Mouse (Mus musculus) cortical plate, adult 2 months (tissue): ENCODE data around the gene Cpne4.

Source experiments
- CTCF ChIP-seq: fragments of 200-500 bp; IDR thresholded peaks from 2 replicates; pipeline ENCODE4 v1.5.1; 2011; ENCODE audit warnings: mild to moderate bottlenecking, control low read depth, low read length; ENCODE audit not compliant: insufficient read depth; ENCODE audit errors: extremely low read depth
- POLR2A ChIP-seq: fragments of 200-500 bp; IDR thresholded peaks from 2 replicates; pipeline ENCODE4 v1.6.1; 2011; ENCODE audit warnings: mild to moderate bottlenecking, low read length, control low read depth; ENCODE audit not compliant: insufficient read depth; ENCODE audit errors: extremely low read depth

DNA sequence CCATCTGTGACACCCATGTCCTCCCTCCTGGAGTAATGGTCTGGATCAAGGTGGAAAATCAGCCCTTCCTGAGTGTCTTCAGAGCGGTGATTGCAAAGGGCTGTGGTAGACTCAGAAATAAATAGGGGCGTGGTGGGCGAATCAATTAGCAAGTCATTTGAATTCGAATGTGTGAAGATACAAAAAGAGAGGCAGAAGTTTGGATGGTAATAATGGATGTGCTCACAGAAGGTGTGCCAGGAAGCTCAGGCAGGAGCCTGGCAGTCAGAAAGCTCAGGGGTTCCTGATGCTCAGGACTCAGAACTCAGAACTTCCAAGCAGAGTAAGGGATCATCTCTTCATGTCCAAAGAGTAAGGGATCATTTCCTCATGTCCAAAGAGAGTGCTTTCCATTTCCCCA is 257.7 kb downstream of the Cpne4 start:
- TF ChIP-seq CTCF (no peak), POLR2A (no peak)
